Mouse (Mus musculus) frontal cortex, postnatal 14 days (tissue): ENCODE data around the gene Eno1.
"Not testable (repeated sequence)": the region's sequence is repeated elsewhere in the genome, so short reads cannot be mapped to it uniquely, and the experiment has no call there.

ENCODE experiments used
- DNase-seq, 2 experiments: peaks; one replicate each; pipeline ENCODE4 v3.0.0; 2022; ENCODE audit warnings: low spot score in 2 of 2

The Eno1 gene

DNA sequence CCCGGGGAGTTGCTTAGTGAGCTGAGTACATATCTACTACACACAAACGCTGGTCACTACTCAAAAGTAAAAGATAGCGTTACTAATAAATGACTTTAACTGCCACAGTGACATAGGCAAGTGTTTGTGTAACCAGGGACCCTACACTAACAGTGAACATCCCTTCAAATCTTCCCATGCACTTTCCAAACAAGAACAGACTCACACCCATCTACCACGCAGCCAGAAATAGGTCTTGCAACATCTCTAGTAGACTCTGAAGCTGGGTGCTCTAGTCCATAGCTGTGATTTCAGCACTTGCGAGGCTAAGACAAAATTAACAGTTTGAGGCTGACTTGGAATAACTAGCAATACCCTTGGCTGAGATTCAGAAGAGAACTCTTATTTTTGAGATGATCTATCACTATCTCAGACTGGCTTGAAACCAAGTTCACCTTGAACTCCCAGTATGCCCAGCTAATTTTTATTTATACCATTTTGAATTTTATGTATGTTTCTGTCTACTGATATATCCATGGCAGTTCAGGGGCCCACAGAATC is 13.3 kb downstream of the Eno1 start:
- DNase-seq, result no peak

DNA sequence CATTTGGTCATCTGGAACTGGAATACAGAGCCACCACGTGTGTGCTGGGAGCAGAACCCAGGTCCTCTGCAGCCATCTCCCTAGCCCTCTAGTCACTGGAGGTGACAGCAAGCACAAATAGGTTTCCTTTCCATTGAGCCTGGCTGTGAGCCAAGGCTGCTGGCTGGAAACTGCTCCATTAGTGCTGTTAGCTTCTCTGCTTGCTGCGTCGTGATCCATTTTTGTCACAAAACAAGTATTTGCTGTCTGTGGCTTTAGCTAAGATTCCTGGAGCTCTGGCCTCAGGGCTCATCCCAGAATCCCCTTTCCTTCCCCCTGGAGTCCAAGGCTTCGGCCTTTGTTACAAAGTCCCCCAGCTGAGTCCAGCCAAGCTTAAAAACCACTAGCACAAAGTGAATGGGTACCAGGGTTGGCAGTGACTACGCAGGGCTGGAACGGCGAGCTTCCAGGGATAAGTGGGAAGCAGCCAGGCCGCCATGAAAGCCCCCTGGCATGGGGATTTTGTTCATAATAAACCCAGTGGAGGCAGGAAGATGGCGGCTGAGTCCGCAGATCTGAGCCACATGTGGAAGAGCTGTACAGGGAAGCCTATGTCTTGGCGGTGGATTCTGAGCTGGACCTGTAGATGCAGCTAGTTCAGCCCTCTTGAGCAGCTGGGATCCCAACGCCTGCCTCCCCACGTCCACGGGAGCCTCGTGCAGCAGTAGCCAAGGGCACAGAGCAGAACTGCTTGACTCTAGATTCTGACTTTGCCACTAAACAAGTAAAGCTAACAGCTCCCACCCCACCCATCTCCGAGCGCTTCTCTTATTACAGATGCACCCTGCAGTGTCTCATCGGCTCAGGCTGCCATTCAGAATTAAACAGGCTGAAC is 14.3 kb downstream of the Eno1 start:
- DNase-seq, result no peak

DNA sequence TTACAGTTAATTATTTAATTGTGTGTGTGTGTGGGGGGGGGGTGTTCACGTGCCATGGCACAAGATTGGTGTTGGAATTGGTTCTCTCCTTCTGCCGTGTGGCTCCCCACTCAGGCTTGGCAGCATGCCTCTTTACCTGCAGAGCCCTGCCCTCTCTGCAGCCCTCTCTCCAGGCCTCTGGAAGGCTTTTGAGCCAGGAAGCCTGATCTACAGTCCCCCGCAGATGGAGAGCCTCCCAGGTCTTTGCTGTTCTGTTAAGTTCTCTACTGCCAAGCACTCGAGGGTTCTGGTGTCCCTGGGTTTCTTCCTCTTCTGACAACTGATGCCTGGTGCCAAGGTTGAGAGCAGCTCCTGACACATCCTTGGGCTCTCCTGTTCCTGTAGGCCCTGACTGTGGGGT is 17.9 kb downstream of the Eno1 start:
- no peak for DNase-seq

DNA sequence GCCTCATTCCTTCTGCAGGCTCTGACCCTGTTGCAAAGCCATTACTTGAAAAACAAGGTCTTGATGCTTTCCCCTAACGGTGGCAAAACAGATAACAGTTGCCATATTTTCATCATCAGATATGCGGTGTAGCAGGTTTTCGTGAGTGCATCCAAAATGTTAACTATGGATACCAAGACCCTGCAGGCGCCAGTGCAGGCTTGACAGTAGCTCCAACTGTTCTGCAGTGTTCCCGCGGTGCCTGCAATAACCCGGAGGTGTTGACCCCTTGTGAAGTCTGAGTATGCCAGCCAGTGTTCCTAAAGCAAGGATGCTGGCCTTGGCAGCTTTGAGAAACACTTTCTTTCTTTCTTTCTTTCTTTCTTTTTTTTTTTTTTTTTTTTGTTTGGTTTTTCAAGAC is 18.7 kb downstream of the Eno1 start:
- DNase-seq, result no peak

DNA sequence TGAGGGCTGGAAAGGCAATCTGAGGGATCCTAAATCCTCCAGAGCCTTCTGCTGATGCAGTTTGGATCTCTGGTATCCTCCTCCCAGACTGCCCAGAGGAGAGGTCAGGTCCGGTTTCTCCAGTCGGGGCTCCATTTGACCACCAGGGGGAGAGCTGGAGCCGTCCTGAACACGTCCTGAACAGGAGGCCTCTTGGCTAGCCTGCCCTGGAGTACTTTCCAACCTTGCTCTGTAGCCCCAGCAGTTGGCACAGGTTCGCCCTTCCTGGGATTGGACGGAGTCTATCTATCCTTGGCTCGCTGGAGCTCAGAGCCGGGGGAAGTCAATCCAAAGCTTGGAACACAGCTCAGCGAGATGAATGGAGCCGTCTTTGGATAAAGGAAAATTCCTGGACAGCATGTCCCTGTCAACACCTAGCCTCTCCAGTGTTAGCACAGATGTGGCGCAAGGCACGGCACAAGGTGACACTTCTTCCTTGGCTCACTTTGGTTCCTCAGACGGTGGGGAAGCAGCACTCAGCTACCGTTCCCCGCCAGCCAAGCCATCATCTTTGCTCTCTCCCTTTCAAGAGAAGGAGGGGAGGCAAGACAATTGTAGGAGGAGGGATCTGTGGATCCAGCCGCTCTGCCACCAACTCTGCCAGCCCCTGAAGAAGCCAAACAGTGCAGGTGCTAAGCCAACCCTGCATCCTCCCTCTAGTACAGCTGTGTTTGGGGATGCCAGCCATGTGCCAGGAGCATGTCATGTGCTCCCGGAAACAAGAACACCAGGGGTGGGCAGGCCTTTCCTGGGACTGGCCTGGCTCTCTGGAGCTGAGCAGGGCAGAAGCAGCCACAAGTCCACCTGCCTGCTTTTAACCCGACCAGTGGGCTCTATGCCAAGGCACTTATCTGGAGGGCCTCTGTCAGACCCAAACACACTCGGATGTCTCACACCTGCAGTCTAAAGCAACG is 21.0 kb downstream of the Eno1 start:
- no peak for DNase-seq

DNA sequence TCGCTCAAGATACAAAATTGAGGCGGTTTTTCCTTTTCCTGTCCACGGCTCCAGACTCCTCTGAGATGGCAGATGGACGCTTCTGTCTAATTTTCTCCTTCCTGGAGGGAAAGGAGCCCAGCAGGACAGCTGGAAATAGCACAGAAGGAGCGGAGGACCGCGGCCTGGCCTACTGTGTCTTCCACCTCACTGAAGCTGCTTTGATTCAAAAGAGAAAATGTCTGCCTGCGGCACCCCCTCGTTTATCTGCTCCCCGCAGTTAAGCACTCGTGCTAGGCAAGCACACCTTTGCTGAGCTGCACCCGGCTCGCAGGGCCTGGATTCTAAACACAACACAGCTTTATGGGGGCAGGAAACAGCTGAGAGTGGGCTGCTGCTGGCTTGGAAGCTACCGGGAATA is 21.9 kb downstream of the Eno1 start:
- no peak for DNase-seq

DNA sequence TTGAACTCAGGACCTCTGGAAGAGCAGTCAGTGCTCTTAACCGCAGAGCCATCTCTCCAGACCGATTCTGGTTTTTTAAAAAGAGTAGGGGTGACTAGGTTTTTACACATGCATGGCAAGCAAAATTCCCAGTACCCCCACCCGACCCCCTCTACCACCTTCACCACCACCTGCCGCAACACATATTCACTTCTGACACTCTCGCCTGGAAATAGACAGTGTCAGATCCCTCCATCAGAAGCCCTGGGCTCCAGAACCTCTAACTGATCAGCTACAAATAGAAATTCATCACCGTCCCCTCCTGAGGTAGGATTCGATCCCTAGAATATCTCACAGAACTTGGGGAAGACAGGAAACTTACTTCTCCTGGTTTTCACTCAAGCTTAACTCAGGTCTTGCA is 23.1 kb downstream of the Eno1 start:
- no peak for DNase-seq

DNA sequence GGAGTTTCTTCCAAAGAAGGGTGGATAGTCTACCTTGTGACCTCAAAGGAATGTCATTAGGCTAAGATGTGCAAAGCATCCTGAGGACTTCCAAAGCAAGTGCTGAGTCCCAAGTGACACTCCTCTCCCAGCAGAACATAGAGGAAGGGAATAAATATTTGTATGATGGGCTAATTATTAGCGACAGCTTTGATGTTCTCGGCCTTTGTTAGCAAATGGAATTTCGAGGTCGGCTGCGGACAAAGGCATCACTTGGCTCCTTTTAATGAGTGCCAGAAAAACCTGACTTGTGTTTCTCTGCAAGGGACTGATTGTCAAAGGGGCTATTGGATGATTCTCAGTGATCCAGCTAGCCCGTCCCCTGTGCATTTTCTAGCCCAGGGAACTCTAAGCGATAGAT is 23.6 kb downstream of the Eno1 start:
- no peak for DNase-seq

DNA sequence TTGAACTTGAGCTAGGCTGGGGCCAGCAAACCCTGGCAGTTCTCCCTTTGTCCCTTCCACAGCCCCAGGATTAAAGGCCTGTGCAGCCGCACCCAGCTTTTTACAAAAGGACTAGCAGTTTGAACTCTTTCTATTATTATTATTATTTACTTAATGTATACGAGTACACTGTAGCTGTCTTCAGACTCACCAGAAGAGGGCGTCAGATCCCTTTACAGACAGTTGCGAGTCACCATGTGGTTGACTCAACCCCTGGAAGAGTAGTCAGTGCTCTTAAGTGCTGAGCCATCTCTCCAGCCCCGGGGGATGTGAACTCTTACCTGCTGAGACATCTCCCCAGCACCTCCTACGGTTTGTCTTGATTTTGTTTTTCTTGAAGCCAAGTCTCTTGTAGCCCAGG is 24.2 kb downstream of the Eno1 start:
- DNase-seq, result no peak

DNA sequence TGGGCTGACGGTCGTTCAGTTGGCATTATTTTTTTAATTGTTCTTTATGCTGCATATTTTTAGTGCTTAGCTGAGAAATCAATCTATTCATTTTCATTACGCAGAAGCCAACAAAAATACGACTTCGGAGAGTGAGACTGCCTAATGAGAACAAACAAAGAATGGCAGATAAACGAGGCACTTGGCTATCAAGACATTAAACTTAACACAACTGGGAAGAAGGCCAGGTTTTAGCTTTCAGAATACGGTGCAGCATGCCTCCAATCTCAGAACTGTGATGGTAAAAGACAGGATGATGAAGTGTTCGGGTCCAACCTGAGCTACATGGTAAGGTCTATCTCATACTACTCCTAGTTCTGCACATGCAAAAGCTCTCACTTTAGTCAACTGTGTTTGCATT is 25.8 kb downstream of the Eno1 start:
- DNase-seq, result no peak

DNA sequence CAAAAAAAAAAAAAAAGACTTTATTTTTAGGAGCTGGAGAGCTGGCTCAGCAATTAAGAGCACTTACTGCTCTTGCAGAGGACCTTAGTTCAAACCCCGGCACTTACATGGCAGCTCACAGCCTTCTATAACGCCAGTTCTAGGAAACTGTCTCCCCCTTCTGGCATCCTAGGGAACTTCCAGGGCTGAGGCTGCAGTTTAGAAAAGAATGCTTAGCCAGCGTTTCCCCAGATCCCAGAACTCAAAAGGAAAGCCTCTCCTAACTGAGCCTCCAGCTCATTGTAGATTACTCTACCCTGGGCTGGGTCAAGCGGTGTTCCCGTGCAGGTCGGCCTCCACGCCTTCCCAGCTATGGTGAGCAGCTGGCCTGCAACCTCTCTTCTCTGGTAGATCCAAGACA is 28.4 kb downstream of the Eno1 start:
- no peak for DNase-seq

DNA sequence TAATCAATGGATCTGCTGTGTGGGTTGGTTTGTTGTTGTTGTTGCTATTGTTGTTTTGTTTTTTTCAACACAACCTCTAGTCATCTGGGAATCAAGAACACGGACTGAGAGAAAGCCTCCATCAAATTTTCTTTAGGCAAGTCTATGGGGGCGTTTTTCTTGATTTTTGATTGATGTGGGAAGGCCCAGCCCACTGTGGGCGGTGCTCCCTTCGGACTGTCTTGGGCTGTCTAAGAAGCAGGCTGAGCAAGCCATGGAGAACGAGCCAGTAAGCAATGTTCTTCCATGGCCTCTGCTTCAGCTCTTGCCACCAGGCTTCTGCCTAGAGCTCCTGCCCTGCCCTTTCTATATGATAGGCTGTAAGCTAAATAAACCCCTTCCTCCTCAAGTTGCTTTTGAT is 28.9 kb downstream of the Eno1 start:
- DNase-seq, result no peak

DNA sequence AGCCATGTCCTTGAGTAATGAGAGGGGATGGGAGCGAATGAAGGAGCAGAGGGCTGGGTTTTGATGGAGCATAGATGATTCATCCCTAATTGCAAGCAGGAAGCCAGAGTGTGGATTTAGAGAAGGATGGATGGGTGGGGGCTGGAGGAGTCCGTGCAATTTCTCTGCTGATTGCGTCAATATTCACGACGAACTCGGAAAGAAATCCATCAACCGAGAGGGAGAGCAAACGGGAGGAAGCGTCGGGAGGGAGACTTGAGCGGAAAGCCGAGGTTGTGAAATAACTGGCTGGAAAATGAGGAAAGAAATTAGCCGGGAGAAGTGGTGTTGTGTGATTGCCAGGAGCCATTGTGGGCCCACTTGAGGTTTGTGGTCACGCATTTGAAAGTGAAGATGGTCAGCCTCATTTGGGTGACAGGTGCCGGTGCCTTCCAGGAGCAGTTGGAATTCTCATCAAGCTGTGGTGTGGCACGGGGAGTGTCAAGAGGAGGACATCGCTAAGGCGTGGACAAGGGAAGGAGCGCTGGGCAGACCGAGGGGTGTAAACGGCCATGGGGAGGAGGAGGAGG is 30.2 kb downstream of the Eno1 start:
- DNase-seq, result no peak

DNA sequence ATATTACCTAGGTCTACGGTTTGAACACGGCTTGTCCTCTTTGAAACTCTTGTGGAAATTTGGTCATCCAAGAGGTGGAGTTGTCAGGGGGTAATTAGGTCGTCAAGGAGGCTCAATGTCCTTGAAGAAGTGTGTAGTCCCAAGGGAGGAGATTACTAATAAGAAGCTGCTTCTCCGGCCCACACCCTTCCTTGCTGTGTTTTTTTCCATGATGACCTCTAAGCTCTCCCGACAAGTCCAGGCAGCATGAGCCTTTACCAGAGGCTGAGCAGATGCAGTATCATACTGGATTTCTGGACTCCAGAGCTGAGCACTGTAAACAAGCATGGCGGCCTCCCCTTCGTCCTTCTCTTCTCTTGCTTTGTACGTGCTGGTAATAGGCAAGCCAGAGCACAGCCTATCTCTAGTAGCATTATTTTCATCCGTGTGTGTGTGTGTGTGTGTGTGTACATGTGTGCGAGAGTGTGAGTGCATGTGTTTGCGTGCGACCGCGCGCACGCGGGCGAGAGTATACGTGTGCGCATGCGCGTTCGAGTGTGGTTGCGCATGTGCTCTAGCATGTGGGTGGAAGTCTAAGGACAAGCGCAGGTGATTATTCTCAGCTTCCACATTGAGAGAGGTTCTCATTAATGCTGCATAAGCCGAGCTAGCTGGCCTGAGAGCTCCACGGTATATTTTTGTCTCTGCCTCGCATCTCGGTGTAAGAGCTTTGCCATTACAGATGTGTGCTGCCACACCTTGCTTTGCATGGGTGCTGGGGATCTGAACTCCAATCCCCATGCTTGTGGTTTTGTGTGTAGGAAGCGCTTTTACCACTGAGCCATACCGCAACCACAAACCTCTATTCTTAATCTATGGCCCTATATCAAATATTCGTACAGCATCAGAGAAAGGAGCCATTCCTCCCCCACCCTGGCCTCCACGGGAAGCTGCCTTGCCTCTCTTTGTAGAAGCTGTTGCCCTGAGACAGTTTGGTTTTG is 32.4 kb downstream of the Eno1 start:
- DNase-seq, result no peak

DNA sequence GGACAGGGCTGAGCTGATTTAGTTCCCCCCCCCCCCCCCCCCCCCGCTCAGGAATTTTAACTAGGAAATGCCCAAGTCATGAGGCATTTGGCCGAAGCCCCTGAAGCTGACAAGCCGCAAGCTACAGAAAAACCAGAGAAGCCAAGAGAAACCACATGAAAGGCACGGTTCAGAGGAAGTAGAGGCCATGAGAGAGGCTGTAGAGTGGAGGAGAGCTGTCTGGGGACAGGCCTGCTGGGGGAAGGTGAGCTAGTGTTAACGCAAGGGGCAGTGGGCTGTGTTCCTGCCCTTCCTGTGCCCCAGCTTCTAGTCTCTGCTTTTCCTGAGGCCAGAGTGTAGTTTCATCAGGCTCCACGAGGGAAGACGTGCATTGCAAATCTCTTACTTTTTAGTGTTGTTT is 33.2 kb downstream of the Eno1 start:
- no peak for DNase-seq

DNA sequence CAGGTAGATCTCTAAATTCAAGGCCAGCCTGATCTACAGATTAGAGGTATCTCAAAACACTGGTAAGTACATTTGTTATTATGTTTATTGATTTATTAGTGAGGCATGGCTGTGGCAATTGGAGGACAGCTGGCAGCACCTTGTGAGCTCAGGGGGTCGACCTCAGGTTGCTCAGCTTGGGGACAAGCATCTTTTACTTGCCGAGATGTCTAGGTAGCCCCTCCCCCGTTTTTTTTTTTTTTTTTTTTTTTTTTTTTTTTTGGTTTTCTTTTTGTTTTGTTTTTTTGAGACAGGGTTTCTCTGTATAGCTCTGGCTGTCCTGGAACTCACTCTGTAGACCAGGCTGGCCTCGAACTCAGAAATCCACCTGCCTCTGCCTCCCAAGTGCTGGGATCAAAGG is 34.2 kb downstream of the Eno1 start:
- DNase-seq, result not testable (repeated sequence)

DNA sequence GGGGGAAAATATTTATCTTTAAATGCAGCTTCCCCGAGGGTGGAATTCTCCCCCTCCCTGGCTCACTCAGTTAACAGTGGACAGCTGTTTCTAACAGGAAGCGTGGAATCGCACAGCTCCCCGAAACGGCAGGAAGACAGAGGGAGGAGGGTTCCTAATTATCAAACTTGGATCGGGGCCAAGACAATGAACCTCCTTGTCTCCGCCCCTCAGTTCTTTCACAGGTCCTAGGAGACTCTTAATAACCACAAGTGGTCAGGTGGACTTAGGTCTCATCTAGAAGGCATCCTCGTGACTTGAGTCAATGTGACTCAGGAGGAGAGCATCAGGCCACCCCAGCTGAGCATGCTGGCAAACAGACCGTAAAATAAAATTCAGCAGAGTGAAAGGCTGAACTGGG is 36.2 kb downstream of the Eno1 start:
- DNase-seq, result no peak

DNA sequence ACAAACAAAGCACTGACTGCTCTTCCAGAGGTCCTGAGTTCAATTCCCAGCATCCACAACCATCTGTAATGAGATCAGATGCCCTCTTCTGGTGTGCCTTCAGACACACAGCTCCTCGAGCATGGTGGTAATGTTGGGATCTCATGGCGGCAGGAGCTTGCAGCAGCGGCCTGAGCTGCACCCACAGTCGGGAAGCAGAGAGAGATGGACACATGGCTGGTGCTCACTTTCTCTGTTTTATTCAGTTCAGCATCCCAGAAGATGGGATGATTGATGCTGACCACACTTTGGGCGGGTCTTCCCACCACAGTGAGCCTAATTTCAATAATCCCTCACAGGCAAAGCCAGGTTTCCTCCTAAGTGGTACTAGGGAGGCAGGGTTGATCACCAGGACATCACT is 39.0 kb downstream of the Eno1 start:
- no peak for DNase-seq

DNA sequence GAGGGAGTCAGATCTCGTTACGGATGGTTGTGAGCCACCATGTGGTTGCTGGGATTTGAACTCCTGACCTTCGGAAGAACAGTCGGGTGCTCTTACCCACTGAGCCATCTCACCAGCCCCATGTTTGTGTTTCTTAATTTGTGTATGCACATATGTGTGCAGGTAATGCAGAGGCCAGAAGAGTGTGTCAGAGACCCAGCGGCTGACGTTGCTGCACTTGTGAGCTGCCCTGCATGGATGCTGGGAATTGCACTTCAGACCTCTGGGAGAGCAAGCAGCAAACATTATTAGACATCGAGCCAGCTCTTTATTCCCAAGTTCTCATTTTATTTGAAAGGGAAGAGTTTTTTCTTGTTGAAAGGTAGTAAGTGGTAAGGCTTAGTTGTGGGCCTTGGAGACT is 42.8 kb downstream of the Eno1 start:
- not testable (repeated sequence) for DNase-seq

DNA sequence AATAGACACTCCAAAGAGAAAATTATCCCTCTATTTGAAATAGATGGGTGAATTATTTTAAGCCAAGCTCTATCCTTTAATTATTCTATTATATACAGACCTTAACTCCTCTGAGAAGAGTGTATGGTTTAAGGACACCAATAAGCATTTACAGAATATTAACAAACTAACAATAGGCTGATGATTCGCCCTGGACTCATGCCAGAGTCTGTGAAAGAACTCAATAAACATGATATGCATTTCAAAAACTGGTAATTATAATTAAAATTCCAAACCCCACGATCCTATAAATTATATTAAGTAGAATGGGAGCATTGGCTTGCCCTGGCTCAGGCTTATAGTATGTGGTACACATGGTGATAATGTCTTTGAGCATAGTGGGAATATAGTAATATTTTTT is 43.5 kb downstream of the Eno1 start:
- no peak for DNase-seq

DNA sequence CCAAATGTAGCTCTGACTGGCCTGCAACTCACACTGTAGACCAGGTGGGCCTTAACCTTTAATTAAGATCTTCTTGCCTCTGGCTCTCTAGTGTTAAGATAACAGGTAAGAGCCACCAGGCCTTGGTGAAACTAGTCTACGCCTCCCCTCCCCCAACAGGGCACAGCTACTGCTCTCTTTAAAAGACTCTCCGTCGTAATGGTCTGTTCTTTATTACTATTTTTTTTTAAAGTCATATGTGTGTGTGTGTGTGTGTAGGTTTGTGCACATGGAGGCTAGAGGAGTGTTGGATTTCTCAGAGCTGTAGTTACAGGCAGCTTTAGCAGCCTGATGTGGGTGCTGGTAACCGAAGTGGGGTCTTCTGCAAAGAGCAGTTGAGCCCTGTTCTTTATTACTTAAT is 43.9 kb downstream of the Eno1 start:
- DNase-seq, result no peak
